Mouse (Mus musculus): ENCODE data around the gene Bud13.

- TF ChIP-seq CTCF (IDR thresholded peaks at IDR 0.05; ENCODE audit: borderline replicate concordance, insufficient read depth, low read length) (no peak), POLR2A (IDR thresholded peaks at IDR 0.05; ENCODE audit: low read depth, low read length) (no peak)
These were observed 25.3 kb upstream of the Bud13 start for GRCm38 (mm10) chr9:46257546-46257945.

Measured in embryonic fibroblast, embryonic 13.5 days (primary cell).